Mouse (Mus musculus) mouse trophoblast stem cell (cell line): ENCODE data around the gene Plcb1.

Source experiments
- in situ Hi-C, 2 experiments: fragments of 300-500 bp; cut with MseI, MboI; formaldehyde crosslinking; loops; 2 replicates in 1 of 2; 3 replicates in 1 of 2; pipeline ENCODE4 v1.15.1; 2025

Plcb1 gene

DNA sequence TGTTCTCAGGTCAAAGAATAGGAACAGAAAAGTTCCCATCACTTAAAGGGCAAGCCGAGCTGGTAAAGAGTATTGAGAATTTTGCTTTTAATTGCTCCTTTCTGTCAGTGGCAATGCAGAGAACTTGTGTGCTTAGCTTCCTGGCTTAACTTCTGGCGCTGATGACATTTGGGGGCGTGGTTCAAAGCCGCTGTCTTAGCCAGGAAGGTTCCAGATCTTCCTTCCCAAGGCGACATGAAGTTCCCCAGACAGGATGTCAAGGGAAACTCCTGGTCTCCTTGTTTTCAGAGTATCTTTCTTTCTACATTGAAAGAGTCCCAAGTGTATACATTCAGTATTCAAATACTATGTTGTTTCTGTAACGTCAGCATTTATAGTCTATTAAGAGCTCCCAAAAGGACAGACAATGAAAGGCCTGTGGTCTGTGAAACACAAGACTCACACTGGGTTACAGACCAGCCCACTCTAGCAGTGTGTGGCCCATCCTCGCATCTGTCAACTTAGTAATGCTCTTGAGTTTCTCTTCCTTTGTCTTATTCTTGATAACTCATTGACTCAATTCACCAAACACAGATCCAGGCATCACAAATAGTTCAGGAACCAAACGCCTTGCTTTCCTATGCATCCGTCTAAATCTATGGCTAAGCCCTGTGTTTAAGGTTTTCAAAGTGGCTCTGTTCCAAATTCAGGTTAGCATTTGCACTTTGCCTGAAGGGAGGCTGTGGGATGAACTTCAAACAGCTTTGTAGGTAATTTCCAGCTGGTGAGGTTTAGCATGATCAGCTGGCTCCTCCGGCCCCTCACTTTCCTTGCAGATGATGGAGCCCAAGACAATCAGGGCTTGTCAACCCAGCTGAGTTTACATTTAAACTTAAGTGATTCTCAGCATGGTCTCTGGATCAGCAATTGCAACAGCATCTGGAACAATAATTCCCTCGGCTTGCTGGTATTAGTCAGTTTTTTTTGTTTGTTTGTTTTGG, 418.6 kb downstream of the Plcb1 start:
- in situ Hi-C loops, result no loop called here

- in situ Hi-C loops, result no loop called here
Observed at GRCm38 (mm10) chr2:135208890-135209289, 423.0 kb downstream of the Plcb1 start.

- in situ Hi-C loops, result no loop called here
Observed at GRCm38 (mm10) chr2:135214746-135215448, 429.0 kb downstream of the Plcb1 start.

- in situ Hi-C loops, result no loop called here
Observed at GRCm38 (mm10) chr2:135219406-135219805, 433.5 kb downstream of the Plcb1 start.

DNA sequence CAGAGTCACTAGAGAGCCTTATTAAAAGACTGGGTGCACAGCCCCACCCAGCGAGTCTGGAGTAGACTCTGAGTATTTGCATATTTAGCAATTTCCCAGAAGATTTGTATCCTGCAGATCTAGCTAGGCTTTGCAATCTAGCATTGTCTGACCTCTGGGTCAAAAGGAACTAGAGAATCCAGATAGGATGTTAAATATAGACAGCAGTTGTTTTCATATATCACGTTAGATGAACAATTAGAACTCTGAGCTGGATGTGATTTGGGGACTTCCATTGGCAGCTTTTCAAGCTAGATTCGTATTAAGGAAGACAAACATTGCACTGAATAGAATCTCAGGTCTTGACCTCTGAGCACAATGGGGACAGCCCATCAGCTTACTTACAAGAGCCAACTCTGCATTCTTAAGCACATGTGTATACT, 439.7 kb downstream of the Plcb1 start:
- in situ Hi-C loops, result no loop called here

DNA sequence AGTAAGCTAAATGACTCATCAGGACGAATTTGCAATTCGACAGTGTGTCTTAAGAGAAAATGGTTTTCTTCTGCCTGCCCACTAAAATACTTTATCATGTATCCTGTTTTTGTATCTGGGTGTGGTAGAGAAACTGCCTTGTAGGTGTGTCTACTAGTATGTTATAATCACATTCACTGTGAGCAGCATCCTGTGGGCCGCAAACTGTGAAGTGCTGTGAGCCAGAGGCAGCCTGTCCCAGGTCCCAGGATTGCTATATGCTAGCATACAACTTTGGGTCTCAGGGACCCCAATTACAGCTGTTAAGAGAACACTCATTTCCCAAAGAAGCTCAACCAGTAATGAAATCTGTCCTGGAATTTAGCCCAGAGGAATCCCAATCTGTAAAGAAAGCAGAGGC, 444.4 kb downstream of the Plcb1 start:
- in situ Hi-C loops, result no loop called here

DNA sequence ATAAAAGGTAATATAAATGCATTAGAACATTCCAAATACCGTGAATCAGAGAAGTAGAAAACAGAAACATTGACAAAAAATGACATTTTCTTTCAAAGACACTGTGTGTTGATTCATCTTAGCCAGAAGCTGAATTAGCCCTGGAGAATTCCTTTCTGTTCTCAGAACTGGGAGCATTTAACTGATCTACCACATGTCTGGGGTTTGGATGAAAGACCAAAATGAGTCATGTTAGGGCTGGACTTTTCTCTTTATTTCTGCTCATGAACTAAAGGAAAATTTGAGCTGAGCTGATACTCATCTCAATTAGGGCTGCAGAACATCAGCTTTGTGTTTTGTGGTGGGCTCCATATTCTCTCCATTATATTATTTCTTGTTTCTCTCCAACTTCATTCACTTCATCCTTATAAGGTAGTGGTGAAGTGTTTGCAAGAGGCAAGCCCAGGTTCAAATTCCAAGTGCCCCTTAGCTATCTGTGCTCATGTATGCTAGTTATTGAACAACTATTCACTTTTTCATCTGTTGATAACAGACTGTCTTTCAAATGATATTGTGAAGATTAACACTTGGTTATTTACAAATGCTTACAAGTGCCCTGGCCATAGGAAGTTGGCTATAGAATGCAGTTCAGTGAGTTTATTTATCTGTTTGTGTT, 456.9 kb downstream of the Plcb1 start:
- in situ Hi-C loops, result no loop called here

DNA sequence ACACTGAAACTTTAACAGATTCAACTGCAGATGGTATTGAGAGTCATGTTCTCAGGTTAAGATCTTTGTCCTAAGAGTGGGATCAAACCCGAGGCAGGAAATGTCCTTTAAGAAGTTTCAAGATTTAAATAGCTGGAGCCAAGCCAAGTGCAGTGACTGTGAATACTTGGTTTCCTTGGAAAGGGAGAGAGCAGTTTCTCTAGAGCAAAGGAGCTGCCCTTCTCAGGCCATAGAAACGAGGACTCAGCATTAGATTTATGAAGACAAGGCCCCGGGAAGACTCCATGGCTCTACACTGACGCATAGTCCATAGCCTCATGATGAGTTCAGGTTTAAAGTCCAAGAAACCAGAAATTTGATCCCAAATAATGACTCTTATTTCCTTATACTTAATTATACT, 457.9 kb downstream of the Plcb1 start:
- in situ Hi-C loops, result no loop called here

- in situ Hi-C loops, result no loop called here
Observed at GRCm38 (mm10) chr2:135249925-135250324, 464.1 kb downstream of the Plcb1 start.

- in situ Hi-C loops, result no loop called here
Observed at GRCm38 (mm10) chr2:135251821-135252315, 466.0 kb downstream of the Plcb1 start.

GRCm38 (mm10) chr2:135259136-135259535, 473.3 kb downstream of the Plcb1 start:
- in situ Hi-C loops, result no loop called here

GRCm38 (mm10) chr2:135263943-135264342, 478.1 kb downstream of the Plcb1 start:
- in situ Hi-C loops, result no loop called here

- in situ Hi-C loops, result no loop called here
Observed at GRCm38 (mm10) chr2:135274949-135275348, 489.1 kb downstream of the Plcb1 start.

- in situ Hi-C loops, result no loop called here
Observed at GRCm38 (mm10) chr2:135278506-135278905, 492.6 kb downstream of the Plcb1 start.

DNA sequence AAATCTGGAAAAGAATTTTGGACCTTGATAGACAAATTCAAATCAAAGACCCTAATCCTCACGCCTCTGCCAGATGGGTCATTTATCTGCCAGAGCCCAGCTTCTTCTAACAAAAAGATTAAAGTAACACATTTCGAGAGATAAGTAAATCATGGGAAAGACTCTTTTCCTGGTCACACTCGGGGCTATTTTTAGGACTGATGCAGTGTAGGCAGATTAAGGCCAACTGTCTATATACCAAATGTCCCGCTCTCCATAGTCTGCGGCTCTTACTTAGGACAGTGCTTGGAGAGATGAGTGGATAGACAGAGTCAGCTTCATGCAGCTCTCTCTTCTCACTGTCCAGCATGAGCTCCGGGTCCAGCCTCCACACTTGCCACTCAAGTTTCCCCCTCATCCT, 493.2 kb downstream of the Plcb1 start:
- in situ Hi-C loops, result no loop called here

DNA sequence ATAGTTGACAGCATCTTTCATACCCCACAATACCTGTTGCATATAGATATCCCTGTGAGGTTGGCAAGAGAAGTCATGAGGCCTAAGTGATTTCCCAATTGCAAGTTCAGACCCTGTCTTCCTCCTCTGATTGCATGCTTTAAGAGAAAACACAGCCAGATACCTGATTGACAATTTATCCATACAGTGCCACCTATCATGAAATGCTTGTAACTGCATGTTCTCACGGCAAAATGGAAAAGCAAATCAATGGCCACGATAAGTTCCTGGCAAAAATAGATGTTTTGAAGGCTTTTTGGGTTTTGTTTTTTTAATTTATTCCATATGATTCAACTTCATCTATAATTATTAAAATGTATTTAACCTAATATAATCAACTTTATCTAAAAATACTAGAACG, 497.9 kb downstream of the Plcb1 start:
- in situ Hi-C loops, result no loop called here

GRCm38 (mm10) chr2:135296184-135296769, 510.4 kb downstream of the Plcb1 start:
- in situ Hi-C loops, result no loop called here

- in situ Hi-C loops, result no loop called here
Observed at GRCm38 (mm10) chr2:135300480-135300879, 514.6 kb downstream of the Plcb1 start.

DNA sequence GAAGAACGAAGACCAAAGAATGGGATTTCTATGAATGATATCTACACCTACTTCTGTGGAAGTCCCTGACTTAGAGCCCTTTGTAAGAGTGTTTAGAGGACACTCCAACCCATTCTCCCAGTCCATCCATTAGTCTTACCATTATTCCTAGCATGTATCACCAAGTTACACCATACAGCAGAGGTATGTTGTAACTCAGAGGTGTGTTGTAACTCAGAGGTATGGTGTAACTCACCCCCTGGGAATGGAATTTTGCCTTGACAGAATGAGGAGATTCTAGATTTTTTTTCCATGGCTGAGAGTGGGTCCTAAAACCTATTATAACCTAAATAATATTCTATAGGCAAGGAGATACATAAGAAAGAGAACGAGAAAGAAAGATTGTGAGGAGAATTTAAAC, 516.6 kb downstream of the Plcb1 start:
- in situ Hi-C loops, result no loop called here

GRCm38 (mm10) chr2:135305186-135305585, 519.3 kb downstream of the Plcb1 start:
- in situ Hi-C loops, result no loop called here

DNA sequence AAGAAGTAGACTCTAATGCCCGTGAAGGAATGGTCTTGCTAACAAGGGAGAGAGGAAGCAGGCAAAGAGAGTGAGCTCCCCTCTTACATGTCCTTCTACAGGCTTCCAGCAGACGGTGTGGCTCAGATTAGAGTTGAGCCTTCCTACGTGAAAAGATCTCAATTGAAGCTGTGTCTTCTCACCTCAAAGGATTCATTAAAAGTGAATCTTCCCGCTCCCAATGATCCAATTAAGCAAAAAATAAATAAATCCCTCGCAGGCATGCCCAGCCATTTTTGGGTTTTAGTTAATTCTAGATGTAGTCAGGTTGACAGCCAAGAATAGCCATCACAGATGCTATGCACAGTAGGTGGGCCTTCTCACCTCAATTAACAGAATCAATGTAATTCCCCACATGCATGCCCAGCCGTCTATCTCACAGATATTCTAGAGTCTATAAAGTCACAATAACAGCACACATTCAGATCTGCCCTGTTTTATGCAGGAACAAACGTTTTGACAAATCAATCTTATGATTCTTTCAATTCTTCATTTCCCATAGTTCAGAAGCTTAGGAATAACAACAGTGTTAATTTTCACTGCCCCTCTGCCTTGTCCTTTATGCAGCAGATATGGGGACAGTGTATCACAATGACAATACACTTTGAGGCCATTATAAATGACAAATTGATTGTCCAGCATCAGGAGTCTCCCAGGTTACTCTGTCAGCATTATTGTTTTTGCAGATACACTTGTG, 520.0 kb downstream of the Plcb1 start:
- in situ Hi-C loops, result no loop called here
